Comparison of ENCODE assay signal across 24 mouse cellular contexts in the genomic region with DNA sequence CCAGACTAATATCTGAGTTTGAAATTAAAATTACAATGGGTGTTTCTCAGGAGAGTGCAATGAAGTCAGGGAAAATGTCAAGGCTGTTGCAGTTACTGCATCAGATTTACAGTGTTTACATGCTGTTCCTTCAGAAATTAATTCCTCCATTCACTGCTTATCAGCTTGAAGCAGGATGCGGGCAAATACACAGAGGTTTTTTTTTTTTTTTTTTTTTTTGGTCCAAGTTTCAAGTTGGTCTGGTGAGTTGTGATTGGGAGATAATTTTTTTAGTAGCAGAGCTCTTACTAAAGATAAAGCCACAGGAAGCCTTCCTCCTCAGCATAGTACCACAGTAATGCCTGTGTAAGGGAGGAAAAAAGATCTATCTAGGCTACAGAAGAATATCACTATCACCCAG.
DNase-seq lines count a peak whose midpoint lies in the region; TF ChIP-seq lines count a peak whose summit lies in the region.
"Had no signal": no experiment of that assay in that cellular context is flagged by ENCODE, and none has a peak within 500 bp of the region (broad histone marks: within the 10 kb centered on the region; RNA-seq: fewer than 3 reads in every experiment).

No protein-coding gene starts in this region.

- no peaks in the 10 kb centered on the region for H3K9me3 ChIP-seq in MEL (replicated peaks; ENCODE audit: insufficient read depth, low read length)

- H3K27ac ChIP-seq in MEL (ENCODE audit: control insufficient read depth, low read depth, low read length) = no peak overlapping the region

- H3K4me3 ChIP-seq in MEL (ENCODE audit: control insufficient read depth in 1 of 2, insufficient read depth in 1 of 2, low read depth in 2 of 2, low read length in 2 of 2) = no peak overlapping the region

- DNase-seq in 416B (ENCODE audit: low read depth) (peak; percentile 11), MEL (ENCODE audit: low read depth, low spot score) (peak; percentile 5), MEL-GATA-1-ER (ENCODE audit: extremely low read depth, low read depth) (peak; percentile 69)
- DNase-seq in brain, embryonic 14.5 days (ENCODE audit: low read depth) = peak; percentile 1
- DNase-seq in gastrocnemius, adult 18-20 months (ENCODE audit: low spot score) = no peak
- no peak for DNase-seq in thymus, postnatal 0 days (ENCODE audit: low spot score)
- no peak for DNase-seq in B cell, adult 2 months
- no peak for DNase-seq in urinary bladder, postnatal 4 days (ENCODE audit: low spot score in 2 of 2)
- DNase-seq: adrenal gland, adult 2 months; adrenal gland, adult 8-10 months; adrenal gland, postnatal 10 days; adrenal gland, postnatal 14 days; adrenal gland, postnatal 25 days; adrenal gland, postnatal 36 days; cerebellum, adult 11 months; cerebellum, adult 11-12 months; cerebellum, adult 18-20 months; cerebellum, adult 2 months; cerebellum, adult 8-10 months; cerebellum, adult 9-10 months; cerebellum, adult 9-11 months had no signal

- peak in 1 of 2 experiments; percentile 59; a peak in 1 of 4 replicates for TF ChIP-seq EP300 in MEL (IDR thresholded peaks at IDR 0.05; ENCODE audit: low read depth in 1 of 2, low read length in 2 of 2)

- H3K27me3 ChIP-seq in MEL (ENCODE audit: control insufficient read depth in 1 of 2, insufficient read depth in 2 of 2, low read length in 2 of 2) = no peaks in the 10 kb centered on the region
- H3K27me3 ChIP-seq: CH12.LX, Patski had no signal

- no peak for TF ChIP-seq POLR2A in MEL (IDR thresholded peaks at IDR 0.05; ENCODE audit: control insufficient read depth in 1 of 2, insufficient read depth in 1 of 2, low read depth in 1 of 2, low read length in 2 of 2, poor library complexity in 1 of 2)
- TF ChIP-seq POLR2A in brain, embryonic 14.5 days (IDR thresholded peaks at IDR 0.05; ENCODE audit: borderline replicate concordance, extremely low read depth, insufficient read depth, insufficient read length, poor library complexity, severe bottlenecking) = no peak

- peaks cover 0 to 3% of the 10 kb centered on the region in 2 experiments; a peak in 2 of 4 replicates for H3K36me3 ChIP-seq in MEL (ENCODE audit: control insufficient read depth in 1 of 2, insufficient read depth in 2 of 2, low read length in 2 of 2)
- H3K36me3 ChIP-seq: G1E had no signal

- TF ChIP-seq RAD21 in MEL (IDR thresholded peaks at IDR 0.05; ENCODE audit: low read depth, low read length) = no peak

- no peaks in the 10 kb centered on the region for H3K79me2 ChIP-seq in MEL (ENCODE audit: control insufficient read depth, insufficient read depth, low read length, poor library complexity)

- TF ChIP-seq CTCF in MEL (IDR thresholded peaks at IDR 0.05 in 2 of 3, conservative IDR thresholded peaks at IDR 0.05 in 1 of 3; ENCODE audit: control insufficient read depth in 1 of 3, insufficient read depth in 1 of 3, low read depth in 2 of 3, low read length in 3 of 3, poor library complexity in 1 of 3, severe bottlenecking in 1 of 3) = no peak
- no peak for TF ChIP-seq CTCF in brain, embryonic 14.5 days (IDR thresholded peaks at IDR 0.05; ENCODE audit: borderline replicate concordance, extremely low read depth, insufficient read depth, insufficient read length)

- no peaks in the 10 kb centered on the region for H3K4me1 ChIP-seq in MEL (ENCODE audit: control insufficient read depth in 1 of 2, insufficient read depth in 2 of 2, low read length in 2 of 2)

- no peak overlapping the region for H3K9ac ChIP-seq in MEL (ENCODE audit: control insufficient read depth, low read depth, low read length, poor library complexity, severe bottlenecking)

TF ChIP-seq in MEL, 35 proteins besides CTCF, POLR2A, EP300 and RAD21:
- peak; percentile 52 for TF ChIP-seq ETS1 (IDR thresholded peaks at IDR 0.05; ENCODE audit: low read depth, low read length)
- TF ChIP-seq BHLHE40 (IDR thresholded peaks at IDR 0.05; ENCODE audit: borderline replicate concordance, low read depth, low read length) = peak; percentile 64; the same call in 1 of the 2 replicates
- TF ChIP-seq ZKSCAN1 (IDR thresholded peaks at IDR 0.05; ENCODE audit: low read depth, low read length) = no peak; the same call in 1 of the 2 replicates
- TF ChIP-seq TCF12 (IDR thresholded peaks at IDR 0.05; ENCODE audit: low read depth, low read length) = peak; percentile 85
- TF ChIP-seq TAL1 (IDR thresholded peaks at IDR 0.05; ENCODE audit: low read length) = peak; percentile 8; the same call in 1 of the 2 replicates
- TF ChIP-seq POLR2AphosphoS2 (IDR thresholded peaks at IDR 0.05; ENCODE audit: low read length) = no peak
- TF ChIP-seq KAT2A (conservative IDR thresholded peaks at IDR 0.05; ENCODE audit: low read depth, low read length) = no peak
- TF ChIP-seq CHD1 (IDR thresholded peaks at IDR 0.05; ENCODE audit: low read depth, low read length) = no peak
- TF ChIP-seq POLR2AphosphoS5 (IDR thresholded peaks at IDR 0.05; ENCODE audit: borderline replicate concordance, low read depth, low read length) = no peak
- peak; percentile 92 for TF ChIP-seq RCOR1 (IDR thresholded peaks at IDR 0.05; ENCODE audit: low read depth, low read length)
- no peak for TF ChIP-seq HCFC1 (IDR thresholded peaks at IDR 0.05; ENCODE audit: low read depth, low read length)
- no peak for TF ChIP-seq ZMIZ1 (IDR thresholded peaks at IDR 0.05; ENCODE audit: low read depth, low read length)
- no peak for TF ChIP-seq CHD2 (IDR thresholded peaks at IDR 0.05; ENCODE audit: low read length)
- no peak for TF ChIP-seq ELF1 (IDR thresholded peaks at IDR 0.05; ENCODE audit: low read depth, low read length)
- peak; percentile 98 for TF ChIP-seq ZNF384 (IDR thresholded peaks at IDR 0.05; ENCODE audit: low read depth, low read length)
- TF ChIP-seq MAZ (IDR thresholded peaks at IDR 0.05; ENCODE audit: low read depth, low read length) = no peak

Comparison
In these comparisons a context has a peak if more than half of its experiments do, and no peak if none do; other contexts are left out.
1. DNase-seq: peak in 416B (single experiment), MEL (single experiment), MEL-GATA-1-ER (single experiment) and brain, embryonic 14.5 days (single experiment); none in gastrocnemius, adult 18-20 months (single experiment), thymus, postnatal 0 days (single experiment), B cell, adult 2 months (0 of 2) and urinary bladder, postnatal 4 days (0 of 2).